Mouse (Mus musculus) erythroid progenitor cell, adult 5-6 weeks (primary cell): ENCODE measurements around the gene B3galt1. TPM values are rescaled to one million over a fixed set of nuclear protein-coding genes. Genes with fewer than 3 reads are reported as not detected.

Source experiments
- ATAC-seq: replicated peaks from 2 replicates; pipeline ENCODE4 v1.8.0; 2016; ENCODE audit warnings: moderate number of reproducible peaks, mild to moderate bottlenecking, moderate TSS enrichment, inconsistent platforms; ENCODE audit not compliant: poor library complexity, low FRiP score, severe bottlenecking
- total RNA-seq, 2 experiments: library from RNA; stranded (forward) in 1 of 2; stranded (reverse) in 1 of 2; fragments of 150-400 nt in 1 of 2; fragments of 186-747, 209-891 nt in 1 of 2; gene quantifications; 2 replicates each; pipeline versions ENCODE4 v1.2.3 to v1.2.4; 2015 to 2017; ENCODE audit warnings: low replicate concordance in 2 of 2

B3galt1 gene
- total RNA-seq, 2 experiments from 2014 or later = not detected

DNA sequence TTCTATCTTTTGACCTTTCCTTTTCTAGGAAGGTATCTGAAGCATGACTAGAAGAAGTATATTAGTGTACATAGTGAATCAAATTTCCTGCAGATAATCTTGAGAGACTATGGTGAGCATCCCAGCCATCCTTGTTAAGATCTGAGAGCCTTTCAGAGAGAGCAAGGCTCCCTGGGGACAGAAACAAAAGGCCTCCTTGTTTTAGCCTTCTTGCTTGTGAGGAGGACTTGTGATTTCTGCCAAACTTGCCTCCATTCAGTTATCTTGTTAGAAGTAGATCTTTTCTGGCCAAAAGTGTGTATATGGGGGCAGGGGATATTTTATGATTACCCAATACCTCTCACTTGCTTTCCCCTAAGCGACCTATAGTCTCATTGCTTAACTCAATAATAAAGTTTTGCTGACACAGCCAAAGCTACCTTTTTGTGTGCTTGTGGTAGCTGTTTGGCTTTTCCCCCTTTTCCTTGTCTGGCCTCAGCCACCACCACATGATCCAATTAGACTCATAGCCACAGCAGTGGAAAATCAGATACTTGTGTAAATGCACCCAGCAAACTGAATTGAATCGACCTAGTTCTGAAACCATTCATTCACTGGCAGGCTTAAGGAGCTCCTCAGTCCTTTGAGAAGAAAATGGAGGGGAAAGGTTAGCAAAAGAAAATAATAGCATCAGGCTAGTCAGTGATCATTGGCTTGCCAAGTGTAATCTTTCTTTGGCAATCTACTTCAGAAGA lies 332.5 kb downstream of the B3galt1 start:
- no peak for ATAC-seq

DNA sequence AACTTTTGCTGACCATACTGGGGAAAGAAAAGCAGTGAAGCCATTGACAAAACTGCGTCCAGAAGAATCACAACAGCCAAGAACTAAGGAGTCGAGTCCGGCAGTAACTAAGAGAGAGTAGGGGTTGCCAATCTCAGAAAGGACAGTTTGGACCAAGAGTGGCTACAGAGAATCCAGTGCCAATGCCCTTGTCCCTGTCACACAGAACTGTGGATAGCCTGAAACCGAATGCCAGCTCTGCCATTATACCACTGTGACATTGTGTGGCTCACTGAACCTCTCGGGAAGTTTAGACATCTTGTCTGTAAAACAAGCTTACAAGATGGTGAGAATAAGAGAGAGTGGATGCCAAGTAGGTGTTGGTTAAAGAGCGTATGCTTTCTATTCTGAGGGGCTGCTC lies 335.9 kb downstream of the B3galt1 start:
- ATAC-seq = no peak

DNA sequence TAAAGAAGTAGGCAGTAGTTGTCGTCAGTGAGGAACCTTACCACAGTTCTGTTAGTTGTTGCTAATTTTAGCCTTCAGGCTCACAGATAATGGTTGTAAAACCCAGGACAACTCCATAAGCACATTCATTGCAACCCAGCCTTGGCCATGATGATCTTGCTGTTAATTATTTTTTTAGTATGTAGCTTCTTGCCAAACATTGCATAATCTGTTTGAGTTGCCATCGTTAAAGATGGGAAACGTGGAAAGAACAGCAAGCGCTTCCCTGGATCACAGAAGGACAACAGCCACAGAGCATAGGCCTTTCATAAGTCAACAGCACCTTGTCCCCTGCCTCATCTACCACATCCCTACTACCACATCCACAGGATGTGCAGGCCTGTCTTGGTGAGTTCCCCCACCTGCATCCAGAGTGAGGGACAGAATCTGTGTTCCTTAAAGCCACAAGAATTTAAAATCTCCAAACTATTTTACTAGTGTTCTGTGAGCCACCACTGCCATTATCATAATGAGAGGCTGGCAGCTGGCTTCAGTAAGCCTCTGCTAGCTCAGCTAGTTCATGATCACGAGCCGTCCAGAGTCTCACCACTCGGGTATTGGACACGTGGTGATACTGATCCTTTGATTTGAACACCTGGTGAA lies 337.1 kb downstream of the B3galt1 start:
- no peak for ATAC-seq

DNA sequence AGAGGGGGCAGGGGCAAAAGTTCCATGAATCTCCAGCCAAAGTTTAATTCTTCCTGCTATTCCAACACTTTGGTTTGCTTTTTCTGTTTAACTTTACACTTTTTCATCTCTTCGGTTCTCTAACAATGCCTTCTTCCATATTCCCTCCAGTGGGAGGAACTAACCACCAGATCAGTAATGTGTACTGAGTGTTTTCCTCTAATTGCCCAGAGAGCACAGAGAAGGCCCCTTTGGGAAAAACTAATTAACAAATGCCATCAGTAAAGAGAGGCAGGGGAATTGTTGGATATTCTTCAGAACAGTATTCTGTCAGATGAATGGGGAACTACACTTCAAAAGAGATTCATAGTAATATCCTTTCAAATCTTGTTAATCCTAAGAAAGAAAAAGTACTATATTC lies 338.1 kb downstream of the B3galt1 start:
- no peak for ATAC-seq

DNA sequence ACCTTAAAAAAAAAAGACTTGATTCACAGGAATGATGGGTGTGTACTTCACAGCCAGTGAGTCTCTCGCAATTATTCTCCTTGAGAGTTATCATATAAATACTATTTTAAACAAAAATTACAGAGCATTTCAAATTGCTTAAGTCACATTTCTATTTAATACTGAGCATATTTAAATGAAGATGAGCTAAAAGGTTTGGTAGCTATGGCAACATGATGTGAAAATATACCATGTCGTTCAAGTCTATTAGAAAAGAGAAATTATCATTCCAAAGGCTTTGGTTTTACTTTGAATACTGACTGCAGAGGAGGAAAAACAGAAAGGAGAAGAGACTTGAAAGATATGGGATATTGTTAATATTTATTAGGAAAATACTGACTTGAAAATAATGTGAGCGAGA lies 366.3 kb downstream of the B3galt1 start:
- no peak for ATAC-seq

DNA sequence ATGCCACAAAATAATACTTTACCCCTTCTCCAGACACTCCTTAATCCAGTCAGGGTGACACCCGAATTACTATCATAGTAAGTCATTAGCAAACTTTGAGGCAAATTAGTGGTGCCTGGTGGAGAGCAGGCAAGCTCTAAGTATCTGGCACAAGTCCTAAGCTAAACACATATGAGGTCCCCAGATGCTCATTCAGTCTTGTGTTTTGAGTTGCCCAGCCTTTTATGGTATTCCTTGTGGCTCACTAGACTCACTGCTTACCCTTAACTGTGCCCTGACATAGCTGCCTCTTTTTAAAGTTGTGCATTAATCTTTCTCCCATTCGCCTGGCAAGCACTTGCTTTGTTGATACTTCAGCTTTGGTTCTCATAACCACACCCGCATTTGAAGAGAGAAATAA lies 382.7 kb downstream of the B3galt1 start:
- ATAC-seq = no peak

DNA sequence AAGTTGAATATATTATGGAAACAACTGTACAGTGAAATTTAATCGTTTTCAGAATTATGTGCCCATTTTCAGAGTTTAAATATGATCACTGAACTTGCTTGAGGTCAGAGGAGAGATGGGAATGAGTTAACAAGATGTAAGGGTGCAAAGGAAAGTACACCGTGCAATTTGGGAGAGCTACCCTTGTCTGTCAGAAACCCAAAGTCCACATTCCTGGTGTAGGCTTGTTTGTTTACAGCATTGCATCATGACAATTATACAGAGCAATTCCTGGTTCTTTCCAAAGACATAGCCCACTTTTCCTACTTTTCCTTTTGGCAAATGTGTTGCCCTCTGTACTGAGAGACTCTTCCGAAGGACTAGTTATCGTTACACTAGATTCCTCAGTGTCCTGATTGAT lies 390.5 kb downstream of the B3galt1 start:
- no peak for ATAC-seq

DNA sequence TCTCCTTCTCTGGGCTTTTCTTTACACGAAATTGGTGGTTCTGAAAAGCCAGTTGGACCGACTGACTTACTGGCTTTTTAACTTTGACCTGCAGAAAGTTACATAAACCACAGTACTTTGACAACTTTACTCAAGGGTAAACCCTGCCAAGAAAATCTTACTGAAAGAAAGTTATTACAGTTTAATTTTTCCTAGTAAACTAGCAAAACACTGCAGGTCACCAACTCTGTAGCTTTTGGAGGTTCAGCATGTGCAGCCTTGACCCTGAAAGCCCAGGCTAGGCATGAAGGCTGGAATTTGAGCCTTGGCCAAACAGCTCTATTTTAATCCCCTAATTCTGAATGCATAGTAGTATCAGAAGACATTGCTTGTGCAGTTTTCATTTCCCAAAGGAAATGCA lies 391.9 kb downstream of the B3galt1 start:
- ATAC-seq = no peak

DNA sequence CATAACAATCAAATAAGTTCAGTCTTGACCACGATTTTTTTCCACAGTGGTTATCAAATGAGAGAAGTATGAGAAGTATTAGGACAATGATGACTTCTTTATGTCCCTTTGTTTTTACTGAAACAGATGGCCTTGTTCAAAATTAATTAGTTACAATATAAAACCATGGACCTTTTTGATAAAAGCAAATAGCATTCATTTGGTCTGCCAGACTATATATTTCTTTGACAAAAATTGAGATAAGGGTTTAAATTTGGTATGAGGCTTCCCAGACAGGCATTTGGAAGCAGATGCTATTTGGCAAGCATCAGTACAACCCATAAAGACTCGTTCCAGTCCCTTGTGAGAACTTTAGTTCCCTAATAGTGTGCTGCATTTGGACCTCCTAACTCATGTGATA lies 395.0 kb downstream of the B3galt1 start:
- ATAC-seq = no peak

DNA sequence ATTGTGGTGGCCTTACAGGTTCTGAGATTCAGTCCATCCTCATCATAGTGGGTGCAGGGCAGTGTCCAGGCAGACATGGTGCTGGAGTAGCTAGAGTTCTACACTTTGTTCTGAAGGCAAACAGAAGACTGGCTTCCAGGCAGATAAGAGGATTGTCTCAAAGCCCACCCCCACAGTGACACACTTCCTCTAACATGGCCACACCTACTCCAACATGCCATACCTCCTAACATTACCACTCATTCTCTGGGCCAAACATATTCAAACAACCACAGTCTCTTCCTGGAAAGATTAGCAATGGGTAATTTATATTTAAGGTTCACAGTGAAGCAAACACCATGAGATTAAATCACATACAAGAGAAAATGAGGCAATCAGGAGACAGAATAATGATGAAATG lies 403.1 kb downstream of the B3galt1 start:
- ATAC-seq = no peak

DNA sequence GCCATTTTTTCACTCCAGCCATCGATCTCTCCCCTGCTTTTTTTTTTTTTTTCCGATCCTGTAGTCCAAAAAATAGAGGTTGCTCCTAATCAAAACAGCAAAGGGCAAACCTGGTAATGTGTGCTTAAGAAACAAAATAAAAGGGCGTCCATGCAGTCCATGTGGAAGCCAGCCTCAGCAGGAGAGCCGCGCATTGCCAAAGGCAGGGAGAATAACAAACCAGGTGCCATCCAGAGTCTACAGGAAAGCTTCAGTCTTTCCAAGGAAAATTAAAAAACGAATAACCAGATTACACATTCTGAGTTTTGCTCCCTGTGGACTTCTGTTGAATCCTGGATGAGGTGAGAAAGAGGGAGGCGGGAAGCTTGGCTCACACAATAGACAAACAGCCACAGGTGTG lies 405.4 kb downstream of the B3galt1 start:
- ATAC-seq = no peak

DNA sequence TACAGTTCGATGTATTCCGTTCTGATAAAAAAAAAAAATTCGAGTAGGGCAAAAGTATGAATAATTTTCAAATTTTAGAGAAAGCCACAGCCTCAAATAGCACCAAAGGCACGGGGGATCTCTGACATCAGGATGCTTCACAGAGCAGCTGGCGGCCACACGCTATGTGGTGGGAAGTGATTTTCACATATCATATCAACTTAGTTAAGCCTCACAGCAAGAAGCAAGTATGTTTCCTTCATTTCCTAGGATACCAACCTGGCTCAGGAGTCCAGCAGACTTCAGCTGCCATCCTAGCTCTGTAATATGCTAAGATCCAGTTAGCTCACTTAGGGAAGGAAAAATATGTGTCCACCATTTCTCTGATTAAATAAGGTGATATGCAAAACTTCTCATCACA lies 405.9 kb downstream of the B3galt1 start:
- no peak for ATAC-seq

DNA sequence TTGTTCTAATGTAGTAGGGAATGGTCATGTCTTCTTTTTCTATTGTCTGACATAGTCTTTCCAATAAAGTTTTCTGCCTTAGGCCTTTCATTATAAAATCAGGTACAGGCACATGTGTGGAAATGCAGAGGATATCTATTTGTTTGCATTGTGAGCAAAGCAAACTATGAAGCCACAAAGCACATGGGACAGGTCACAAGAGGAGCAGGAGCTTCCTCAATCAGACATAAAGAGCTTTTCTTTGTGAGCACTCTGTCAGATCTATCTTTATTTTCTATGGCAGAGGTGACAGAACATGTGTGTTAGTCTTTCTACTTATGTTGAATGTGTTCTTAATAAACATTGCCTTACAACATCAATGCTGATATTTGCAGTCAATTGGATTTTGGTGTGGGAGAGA lies 410.1 kb downstream of the B3galt1 start:
- no peak for ATAC-seq

DNA sequence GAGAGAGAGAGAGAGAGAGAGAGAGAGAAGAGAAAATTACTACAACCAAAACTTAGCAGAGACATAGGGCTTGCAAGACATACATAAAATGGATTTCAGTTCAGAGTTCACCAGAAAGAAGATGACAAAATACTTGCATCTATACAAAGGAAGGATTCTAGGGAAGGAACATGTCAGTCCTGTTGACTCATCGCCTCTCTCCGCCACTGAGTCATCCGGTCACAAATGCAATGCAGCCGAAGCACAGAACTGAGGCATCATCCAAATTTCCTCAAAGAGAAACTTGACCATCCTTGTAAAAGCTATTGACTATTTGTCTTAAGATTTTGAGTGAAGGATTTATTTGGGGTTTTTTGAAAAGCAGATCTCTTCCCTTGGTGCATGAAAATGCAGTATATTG lies 410.8 kb downstream of the B3galt1 start:
- no peak for ATAC-seq

DNA sequence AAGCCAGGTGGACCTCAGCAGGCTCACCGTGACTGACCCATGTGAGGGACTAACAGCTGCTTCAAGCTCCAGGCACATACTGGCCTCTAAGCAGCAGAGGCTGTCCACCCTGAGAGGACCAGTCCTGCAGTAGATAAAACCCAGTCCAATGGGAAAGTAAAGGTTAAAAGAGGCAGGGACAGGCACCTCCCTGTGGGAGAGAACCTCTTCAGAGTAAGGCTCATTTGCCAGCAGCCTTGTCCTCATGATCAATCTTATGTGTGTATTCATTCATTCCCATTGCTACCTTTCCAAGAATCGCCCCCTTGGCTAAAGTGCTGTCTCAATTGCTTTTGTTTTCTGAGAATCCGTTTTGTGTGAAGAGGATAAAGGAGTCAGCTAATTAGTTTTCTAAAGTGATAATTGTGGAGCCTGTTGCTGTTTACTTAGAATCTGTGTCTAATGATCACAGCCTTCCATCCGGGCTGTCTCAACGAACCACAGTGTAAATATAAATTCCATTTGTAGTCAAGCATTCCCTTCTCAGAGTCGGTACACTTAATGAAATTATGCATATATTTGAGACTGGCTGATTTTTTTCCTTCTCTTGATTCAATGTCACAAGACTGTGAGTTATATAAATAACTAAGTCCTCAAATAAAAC lies 412.1 kb downstream of the B3galt1 start:
- ATAC-seq = no peak

DNA sequence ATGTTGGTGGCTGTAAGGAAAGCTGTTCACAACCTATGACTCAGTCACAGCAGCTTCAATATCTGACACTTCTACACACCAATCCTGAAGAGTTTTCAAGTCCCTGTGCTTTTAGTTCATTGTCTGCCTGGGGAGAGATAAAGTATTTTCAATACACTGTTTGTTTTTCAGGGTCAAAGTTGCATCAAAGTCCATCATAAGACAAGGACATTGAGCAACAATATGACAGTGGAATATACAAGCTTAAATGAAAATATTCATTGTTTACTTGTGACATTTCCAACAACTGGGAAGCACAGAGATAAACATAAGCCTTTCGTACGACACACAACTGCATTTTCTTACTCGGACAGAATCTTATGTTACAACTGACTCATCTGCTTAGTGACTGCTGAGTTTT lies 417.9 kb downstream of the B3galt1 start:
- ATAC-seq = no peak

DNA sequence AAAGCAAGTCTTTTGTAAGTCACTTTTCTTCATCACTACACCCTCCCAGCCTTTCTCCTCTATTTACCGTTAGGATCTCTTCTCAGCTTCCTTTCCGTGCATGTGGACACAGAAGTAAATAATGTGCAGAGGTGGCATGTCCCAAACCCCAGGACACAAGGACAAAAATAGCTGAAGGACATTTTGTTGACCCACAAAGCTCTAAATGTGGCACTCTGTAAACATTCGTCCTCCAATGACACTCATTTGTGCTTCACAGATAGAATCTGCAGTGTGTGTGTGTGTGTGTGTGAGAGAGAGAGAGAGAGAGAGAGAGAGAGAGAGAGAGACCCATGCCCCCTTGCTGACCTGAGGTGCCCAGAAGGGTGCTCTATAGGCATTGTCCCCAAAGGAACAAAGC lies 419.5 kb downstream of the B3galt1 start:
- no peak for ATAC-seq

DNA sequence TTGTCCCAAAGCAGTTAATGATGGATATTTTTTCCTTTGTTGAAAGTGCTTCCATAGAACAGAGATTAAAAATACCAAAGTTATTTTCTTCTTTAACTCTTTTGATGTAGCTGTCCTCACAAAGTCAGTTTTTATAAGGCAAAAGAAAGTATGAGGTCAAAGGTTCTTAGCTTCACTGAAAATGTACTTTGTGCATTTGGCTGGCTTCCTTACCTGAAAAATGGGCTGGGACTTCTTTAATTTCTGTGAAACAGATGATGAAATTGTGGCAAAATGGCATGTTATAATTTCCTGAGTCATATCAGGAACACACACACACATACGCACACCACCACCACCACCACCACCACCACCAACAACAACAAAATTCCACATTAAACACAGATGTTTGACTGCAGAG lies 427.8 kb downstream of the B3galt1 start:
- ATAC-seq = no peak

DNA sequence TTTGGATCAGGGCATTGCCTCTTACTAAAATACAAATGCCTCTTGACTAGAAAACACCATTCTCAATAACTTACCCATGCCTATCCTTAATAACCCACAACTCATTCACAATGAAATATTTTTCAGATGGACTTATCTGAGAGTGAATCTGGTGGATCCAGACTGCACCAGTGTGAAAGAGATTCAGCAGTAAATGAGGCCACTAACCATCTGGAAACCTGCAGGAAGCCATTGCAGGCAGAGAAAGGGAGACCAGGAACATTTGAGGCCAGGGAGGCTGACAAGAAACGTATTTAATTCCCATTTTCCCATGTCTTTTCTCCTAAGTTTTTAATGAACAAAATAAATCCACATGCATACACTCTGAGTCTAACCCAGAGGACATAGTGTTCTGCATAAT lies 437.4 kb downstream of the B3galt1 start:
- no peak for ATAC-seq

DNA sequence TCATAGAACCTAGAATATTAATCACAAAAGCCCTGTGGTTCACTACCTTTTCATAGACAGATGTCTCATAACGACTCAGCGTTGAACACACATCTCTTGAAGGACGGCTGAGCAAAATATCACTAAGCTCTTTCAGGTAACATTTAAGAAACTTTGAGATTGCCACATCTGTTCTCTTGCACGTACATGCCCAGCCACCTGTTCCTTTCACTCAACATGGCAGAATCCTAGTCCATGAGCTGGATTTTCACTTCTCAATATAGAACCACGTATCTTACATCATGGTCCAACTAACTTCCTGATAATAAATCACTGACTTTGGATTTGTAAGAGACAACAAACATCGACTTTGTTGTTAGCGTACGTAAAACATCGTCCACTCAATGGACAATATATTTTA lies 439.5 kb downstream of the B3galt1 start:
- ATAC-seq = no peak

DNA sequence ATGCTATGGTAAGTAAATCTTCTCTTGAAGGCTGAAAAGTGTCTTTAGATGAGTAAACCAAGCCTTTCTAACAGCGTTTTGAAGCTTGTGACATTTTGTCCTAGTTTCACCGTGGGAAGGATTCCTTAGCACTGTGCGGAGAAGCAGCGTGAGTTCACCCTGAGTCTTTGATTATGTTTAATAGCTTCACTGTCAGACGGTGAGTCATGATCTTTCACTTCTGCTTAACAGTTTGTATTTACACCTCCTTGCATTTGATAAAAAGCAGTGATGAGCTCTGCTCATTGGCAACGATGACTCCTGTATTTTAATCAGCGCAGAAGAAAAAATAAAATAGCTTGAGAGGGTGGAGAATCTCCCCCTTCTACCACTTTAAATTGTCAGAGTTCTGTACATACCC lies 440.0 kb downstream of the B3galt1 start:
- ATAC-seq = no peak
